Mouse (Mus musculus): ENCODE measurements around the gene Ttf1. TPM values are rescaled to one million over a fixed set of nuclear protein-coding genes. Genes with fewer than 3 reads are reported as not detected.
"Not testable (repeated sequence)": the region's sequence is repeated elsewhere in the genome, so short reads cannot be mapped to it uniquely, and the experiment has no call there.

Gene Ttf1
- total RNA-seq, 2 experiments from 2014 or later: 10.4 to 11.7 TPM

DNA sequence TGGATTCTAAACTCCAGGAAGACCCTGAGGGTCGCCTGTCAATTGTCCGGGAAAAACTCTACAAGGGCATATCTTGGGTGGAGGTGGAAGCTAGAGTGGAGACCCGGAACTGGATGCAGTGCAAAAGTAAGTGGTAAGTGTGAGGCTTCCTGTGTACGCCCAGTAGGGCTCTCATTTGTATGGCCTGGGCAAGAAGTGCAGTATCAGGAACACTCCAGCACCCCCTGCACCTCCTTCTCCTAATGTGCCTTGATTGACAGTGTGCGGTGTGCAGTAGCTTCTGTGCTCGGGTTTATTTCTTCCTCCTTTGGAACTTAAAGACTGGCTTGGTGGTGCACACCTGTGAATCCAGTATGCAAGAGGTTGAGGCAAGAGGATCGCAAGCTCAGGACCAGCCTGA is 14.6 kb downstream of the Ttf1 start:
- intact Hi-C loops (cut with DNase I): no loop called here
- TF ChIP-seq CTCF (IDR thresholded peaks at IDR 0.05): no peak
- no peak for DNase-seq (ENCODE audit: extremely low spot score in 1 of 2, low spot score in 2 of 2)
- H3K4me3 ChIP-seq: no peak overlapping the region
- H3K27ac ChIP-seq: no peak overlapping the region

DNA sequence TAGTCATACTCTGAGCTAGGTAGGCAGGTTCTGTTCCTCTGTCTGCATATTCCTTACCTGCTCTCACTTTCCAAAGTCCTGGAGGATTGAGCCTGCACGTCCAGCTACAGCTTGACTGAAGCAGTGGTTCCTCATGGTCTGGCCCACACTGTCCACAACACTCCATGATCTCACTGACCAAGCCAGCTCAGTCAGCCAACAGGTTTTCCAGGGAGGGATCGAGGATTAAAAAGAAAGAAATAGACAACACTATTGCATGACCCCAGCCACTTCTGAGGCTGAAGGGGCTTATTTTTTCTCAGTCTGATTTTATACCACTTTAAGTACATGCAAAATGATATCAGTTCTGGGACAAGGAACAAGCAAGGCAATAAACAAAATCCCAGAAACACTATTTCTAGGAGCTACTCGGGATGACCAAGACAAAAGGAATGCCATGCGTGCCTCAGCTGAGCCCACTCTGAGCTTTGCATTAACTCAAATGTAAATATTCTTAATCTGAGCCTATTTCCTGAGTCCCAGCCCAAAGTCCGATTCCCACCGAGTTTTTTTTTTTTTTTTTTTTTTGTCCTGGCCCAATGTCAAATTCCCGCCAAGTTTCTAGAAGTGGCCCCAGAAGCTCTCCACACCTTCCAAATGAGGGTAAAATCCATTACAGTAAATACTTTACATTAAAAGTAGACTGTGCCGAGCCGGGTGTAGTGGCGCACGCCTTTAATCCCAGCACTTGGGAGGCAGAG is 15.4 kb downstream of the Ttf1 start:
- no peak overlapping the region for H3K4me3 ChIP-seq
- intact Hi-C loops (cut with DNase I): no loop called here
- TF ChIP-seq CTCF (IDR thresholded peaks at IDR 0.05): no peak
- DNase-seq (ENCODE audit: extremely low spot score in 1 of 2, low spot score in 2 of 2): no peak
- H3K27ac ChIP-seq: no peak overlapping the region

DNA sequence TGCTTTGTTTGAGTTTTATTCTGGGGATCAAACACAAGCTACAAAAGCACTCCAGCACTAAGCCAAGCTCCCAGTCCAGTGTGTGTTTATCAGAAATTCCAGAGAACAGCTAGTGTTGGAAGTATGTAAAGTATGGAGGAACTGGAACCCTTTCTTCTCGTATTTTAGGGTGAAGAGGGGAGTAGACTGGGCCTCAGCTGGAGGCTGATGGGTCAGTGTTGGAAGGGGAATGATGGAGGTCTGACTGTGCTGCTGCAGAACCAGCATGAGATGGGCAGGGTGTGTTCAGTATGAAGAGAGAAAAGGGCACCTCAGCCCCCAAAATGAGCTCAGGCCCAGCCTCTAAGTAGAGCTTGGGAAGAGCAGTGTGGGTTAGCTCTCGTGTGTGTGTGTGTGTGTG is 16.2 kb downstream of the Ttf1 start:
- no peak overlapping the region for H3K4me3 ChIP-seq
- TF ChIP-seq CTCF (IDR thresholded peaks at IDR 0.05): no peak
- no peak overlapping the region for H3K27ac ChIP-seq
- intact Hi-C loops (cut with DNase I): no loop called here
- no peak for DNase-seq (ENCODE audit: extremely low spot score in 1 of 2, low spot score in 2 of 2)

DNA sequence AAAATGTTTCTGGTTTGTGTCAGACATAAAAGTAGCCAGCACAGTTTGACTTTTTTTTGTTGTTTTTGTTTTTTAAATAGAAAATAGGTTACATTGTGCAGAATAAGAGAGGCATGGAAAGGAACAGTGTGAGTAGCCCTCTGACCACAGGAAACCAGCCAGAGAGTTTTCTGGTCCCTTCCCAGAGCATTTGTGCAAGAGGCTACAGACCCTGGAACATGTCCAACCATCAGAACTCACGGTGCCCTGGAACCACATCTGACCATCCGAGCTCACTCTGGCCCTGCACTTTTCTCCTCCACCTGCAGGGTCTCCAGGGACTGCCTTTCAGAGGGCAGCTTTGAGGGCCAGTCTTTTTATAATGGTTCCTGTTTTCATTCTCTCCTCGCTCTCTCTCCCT is 21.9 kb downstream of the Ttf1 start:
- no peak for TF ChIP-seq CTCF (IDR thresholded peaks at IDR 0.05)
- intact Hi-C loops (cut with DNase I): no loop called here
- no peak for DNase-seq (ENCODE audit: extremely low spot score in 1 of 2, low spot score in 2 of 2)
- Histone ChIP-seq H3K27ac (no peak overlapping the region), H3K4me3 (no peak overlapping the region)

DNA sequence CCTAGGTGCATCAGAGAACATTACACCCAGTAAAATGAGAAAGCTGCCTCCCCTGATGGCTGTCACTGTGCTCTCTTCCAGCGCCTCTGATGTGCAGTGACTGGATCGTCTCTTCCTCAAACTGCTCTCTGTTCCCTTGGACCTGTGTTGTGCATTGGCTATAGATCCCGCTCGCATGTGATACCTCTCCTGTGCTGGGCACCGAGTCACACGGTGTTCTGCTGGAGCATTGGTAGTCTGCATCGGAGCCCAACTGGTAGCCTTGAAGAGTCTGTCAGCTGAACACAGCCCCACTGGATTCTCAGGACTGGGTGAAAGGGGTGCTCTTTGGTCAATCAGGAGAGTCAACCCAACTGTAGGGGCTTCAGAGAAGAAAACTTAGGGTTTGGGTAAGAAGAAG is 26.0 kb downstream of the Ttf1 start:
- no peak for DNase-seq (ENCODE audit: extremely low spot score in 1 of 2, low spot score in 2 of 2)
- intact Hi-C loops (cut with DNase I): no loop called here
- Histone ChIP-seq H3K4me3 (no peak overlapping the region), H3K27ac (no peak overlapping the region)
- no peak for TF ChIP-seq CTCF (IDR thresholded peaks at IDR 0.05)

DNA sequence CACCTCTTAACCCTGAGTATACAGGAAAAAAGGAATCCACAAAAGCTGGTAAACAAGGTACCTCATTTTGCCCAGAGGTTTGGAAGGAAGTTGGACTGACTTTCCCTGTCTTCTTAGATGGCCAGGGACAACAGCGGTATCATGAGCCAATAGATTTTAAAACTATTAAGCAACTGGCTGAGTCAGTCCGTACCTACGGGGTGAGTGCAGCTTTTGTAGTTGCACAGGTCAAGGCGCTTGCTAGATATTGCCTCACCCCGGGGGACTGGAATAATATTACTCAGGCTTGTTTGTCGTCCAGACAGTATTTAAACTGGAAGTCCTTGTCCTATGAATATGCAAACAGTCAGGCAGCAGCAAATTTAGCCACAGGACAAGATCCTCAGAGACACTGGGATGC is 29.2 kb downstream of the Ttf1 start:
- DNase-seq (ENCODE audit: extremely low spot score in 1 of 2, low spot score in 2 of 2); H3K27ac ChIP-seq; intact Hi-C loops (cut with DNase I); H3K4me3 ChIP-seq: not testable (repeated sequence)

DNA sequence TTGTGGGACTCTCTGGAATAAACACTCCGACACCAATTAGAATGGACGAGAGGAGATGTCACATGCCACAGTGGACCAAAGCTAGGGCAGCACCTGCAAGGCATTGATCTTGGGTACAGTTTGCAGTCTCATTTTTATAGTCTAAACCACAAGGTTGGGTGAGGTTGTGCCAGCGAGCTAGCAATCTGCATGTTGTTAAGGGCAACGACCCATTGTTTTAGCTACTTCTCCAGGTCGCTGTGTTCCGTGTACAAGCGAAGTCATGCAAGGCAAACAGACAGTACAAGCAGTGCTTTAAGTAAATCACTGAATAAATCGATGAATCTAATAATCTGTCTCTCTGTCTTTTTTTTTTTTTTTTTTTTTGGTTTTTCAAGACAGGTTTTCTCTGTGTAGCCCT is 35.6 kb downstream of the Ttf1 start:
- Histone ChIP-seq H3K27ac (no peak overlapping the region), H3K4me3 (no peak overlapping the region)
- intact Hi-C loops (cut with DNase I): no loop called here
- TF ChIP-seq CTCF (IDR thresholded peaks at IDR 0.05): no peak
- DNase-seq (ENCODE audit: extremely low spot score in 1 of 2, low spot score in 2 of 2): no peak

DNA sequence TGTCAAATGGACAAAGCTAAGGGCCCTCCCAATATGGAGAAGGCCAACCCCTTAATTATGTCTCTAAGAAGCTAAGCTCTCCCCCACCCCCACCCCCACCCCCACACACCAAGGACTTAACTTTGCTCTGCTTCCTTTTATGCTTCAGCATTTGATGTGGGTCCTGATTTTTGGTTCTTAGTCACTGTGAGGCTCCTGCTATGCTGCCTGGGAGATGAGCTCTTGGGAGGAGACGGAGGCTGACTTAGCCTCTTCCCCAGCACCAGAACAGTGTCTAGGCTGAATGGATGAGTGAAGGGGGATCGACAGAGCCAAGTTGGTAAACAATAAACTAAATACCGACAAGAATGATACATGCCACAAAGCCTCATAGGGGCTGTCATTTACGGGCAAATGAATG is 36.7 kb downstream of the Ttf1 start:
- Histone ChIP-seq H3K27ac (no peak overlapping the region), H3K4me3 (no peak overlapping the region)
- DNase-seq (ENCODE audit: extremely low spot score in 1 of 2, low spot score in 2 of 2): no peak
- intact Hi-C loops (cut with DNase I): no loop called here
- TF ChIP-seq CTCF (IDR thresholded peaks at IDR 0.05): no peak

DNA sequence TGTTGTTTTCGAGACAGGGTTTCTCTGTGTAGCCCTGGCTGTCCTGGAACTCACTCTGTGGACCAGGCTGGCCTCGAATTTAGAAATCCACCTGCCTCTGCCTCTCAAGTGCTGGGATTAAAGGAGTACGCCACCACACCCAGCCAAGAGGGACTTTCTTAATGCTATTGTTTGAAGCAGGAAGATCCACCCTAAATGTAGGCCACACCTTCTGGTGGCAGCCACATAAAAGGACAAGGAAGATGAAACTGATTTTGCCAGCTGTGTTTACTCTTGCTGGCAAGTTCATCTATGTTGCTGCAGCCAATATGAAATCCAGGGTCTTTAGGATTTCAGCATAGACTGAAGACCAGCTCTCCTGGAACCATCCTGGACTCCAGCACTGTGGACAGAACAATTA is 37.4 kb downstream of the Ttf1 start:
- no peak for TF ChIP-seq CTCF (IDR thresholded peaks at IDR 0.05)
- DNase-seq (ENCODE audit: extremely low spot score in 1 of 2, low spot score in 2 of 2): no peak
- Histone ChIP-seq H3K27ac (no peak overlapping the region), H3K4me3 (no peak overlapping the region)
- intact Hi-C loops (cut with DNase I): no loop called here

DNA sequence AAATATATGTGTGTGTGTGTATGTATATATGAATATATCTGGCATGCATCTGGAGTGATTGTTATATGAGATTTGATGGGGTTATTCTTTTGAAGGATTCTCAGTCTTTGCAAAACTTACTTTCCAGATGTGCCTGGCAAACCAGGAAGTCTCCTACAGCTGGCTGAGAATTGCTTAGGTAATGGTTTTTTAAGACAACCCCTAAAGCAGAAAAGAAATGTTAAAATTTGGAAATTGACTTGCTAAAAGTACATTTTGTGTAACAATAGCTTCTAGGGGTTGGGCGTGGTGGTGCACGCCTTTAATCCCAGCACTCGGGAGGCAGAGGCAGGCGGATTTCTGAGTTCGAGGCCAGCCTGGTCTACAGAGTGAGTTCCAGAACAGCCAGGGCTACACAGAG is 37.9 kb downstream of the Ttf1 start:
- intact Hi-C loops (cut with DNase I); H3K4me3 ChIP-seq; H3K27ac ChIP-seq; DNase-seq (ENCODE audit: extremely low spot score in 1 of 2, low spot score in 2 of 2): not testable (repeated sequence)

DNA sequence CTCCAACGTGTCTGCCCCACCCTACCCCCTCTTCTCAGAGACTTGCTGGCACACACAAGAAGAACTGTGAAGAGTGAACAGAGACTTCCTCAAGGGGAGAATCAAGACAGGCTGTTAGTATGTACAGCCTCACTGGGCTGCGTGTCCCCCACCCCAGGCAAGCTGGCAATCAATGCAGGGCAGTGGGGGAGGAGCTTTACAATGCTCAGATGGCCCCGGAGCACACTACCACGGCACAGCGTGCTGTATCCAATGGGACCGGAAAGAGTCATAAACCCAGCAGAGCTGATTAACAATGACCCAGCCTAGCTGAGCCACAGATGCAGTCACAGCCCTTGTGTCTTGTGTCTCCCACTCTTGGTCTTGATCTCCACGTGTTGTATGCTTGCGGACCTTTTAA is 38.7 kb downstream of the Ttf1 start:
- Histone ChIP-seq H3K27ac (no peak overlapping the region), H3K4me3 (no peak overlapping the region)
- intact Hi-C loops (cut with DNase I): no loop called here
- no peak for DNase-seq (ENCODE audit: extremely low spot score in 1 of 2, low spot score in 2 of 2)
- no peak for TF ChIP-seq CTCF (IDR thresholded peaks at IDR 0.05)

DNA sequence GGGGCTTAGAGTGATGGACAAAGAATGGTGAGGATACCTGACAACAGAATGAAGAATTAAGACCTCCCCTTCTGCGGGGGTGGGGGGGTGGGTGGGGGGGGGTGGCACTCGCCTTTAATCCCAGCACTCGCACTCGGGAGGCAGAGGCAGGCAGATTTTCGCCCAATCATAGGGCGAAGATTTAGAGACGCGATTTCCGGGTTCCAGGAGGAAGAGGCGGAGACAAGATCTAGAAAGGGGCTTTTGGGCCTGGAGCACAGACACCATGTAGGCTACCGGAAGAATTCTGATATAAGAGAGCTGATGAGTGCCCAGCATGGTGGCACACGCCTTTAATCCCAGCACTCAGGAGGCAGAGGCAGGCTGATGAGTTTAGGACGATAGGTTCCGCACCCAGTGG is 39.6 kb downstream of the Ttf1 start:
- TF ChIP-seq CTCF (IDR thresholded peaks at IDR 0.05): no peak
- DNase-seq (ENCODE audit: extremely low spot score in 1 of 2, low spot score in 2 of 2): no peak
- Histone ChIP-seq H3K27ac (no peak overlapping the region), H3K4me3 (no peak overlapping the region)
- intact Hi-C loops (cut with DNase I): no loop called here

DNA sequence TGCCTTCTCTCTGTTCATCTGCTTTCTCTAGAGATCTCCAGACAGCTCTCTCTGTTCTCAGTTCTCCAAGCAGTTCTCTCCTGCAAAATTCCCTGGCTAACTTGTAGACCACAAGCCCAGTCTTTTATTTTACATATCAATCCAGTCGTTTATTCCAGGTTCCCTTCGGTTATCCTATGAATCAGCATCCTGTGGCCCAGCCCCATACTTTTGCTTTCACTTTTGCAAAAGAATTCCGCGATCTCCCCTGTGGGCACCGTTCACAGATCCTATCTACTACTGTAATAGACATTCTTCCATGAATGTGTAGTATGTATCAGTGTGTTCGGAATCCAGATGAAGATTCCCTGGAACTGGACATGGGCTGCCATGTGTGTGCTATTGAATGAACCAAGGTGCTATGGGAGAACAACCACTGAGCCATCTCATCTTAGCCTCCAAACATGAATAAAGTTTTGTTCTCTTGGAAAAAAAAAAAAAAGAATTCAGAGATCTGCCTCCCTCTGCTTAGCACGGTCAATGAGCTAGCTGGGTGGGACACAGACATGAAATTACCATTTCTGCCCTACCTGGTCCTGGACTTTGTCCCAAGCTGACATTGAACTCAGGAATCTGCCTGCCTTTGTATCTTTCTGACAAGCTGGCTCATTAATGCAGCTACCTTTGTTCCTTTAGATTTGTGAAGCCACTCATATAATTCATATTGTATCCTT is 40.9 kb downstream of the Ttf1 start:
- no peak overlapping the region for H3K27ac ChIP-seq
- intact Hi-C loops (cut with DNase I): no loop called here
- TF ChIP-seq CTCF (IDR thresholded peaks at IDR 0.05): no peak

DNA sequence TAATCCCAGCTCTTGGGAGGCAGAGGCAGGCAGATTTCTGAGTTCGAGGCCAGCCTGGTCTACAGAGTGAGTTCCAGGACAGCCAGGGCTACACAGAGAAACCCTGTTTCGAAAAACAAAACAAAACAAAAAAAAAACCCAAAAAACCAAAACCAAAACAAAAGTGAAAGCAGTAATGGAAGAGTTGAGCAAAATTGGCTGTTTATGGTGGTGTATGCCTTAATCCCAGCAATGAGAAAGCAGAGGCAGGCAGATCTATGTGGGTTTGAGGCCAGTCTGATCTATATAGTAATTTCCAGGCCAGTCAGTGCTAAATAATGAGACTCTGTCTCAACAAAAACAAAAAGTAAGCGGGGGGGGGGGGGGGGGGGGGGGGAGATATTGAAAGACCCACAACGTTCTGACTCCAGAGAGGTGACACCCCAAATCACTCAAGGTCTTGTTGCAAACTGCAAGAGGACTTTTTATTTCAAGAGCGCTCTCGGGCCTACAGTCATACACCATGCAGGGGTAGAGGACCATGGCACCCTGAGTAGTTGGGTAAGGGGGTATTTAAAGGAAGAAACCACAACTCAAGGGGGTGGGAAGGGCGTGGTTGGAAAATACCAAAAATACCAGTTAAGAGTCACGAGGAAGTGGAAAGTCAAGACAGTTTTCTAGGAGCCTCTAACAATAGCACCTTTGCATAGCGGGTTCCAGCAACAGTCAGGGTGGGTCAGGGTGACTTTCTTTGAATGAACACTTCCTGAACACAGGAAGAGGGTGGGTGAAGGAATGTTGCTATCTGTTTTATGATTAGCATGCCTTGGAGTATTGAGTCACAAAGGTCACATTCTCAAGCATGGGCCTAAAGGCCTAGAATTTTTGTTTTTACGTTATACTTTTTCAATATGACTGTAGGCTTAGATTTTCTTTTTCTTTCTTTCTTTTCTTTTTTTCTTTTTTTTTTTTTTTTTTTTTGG is 42.6 kb downstream of the Ttf1 start:
- intact Hi-C loops (cut with DNase I); DNase-seq (ENCODE audit: extremely low spot score in 1 of 2, low spot score in 2 of 2); H3K27ac ChIP-seq; H3K4me3 ChIP-seq: not testable (repeated sequence)

More for the DNA sequence above, 40.9 kb downstream of the Ttf1 start:
- H3K4me3 ChIP-seq: no peak overlapping the region
- DNase-seq (ENCODE audit: extremely low spot score in 1 of 2, low spot score in 2 of 2): no peak
